Mouse (Mus musculus) c-Kit-positive CD71-negative TER-119-negative erythroid progenitor cells, embryonic 14.5 days (primary cell): Measurements from ENCODE around the gene Nlrx1.

Experiments
- DNase-seq: peaks from one replicate; pipeline ENCODE4 v3.0.0-alpha.2; 2013; ENCODE audit warnings: low read depth

Gene Nlrx1

GRCm38 (mm10) chr9:44234479-44235427, 33.6 kb downstream of the Nlrx1 start:
- peak; percentile 73 for DNase-seq

GRCm38 (mm10) chr9:44233802-44234478, 34.5 kb downstream of the Nlrx1 start, which contains the start of gene Cbl:
Gene Cbl, minus strand, starts transcription at chr9:44234049.
- DNase-seq, result peak; percentile 99

DNA sequence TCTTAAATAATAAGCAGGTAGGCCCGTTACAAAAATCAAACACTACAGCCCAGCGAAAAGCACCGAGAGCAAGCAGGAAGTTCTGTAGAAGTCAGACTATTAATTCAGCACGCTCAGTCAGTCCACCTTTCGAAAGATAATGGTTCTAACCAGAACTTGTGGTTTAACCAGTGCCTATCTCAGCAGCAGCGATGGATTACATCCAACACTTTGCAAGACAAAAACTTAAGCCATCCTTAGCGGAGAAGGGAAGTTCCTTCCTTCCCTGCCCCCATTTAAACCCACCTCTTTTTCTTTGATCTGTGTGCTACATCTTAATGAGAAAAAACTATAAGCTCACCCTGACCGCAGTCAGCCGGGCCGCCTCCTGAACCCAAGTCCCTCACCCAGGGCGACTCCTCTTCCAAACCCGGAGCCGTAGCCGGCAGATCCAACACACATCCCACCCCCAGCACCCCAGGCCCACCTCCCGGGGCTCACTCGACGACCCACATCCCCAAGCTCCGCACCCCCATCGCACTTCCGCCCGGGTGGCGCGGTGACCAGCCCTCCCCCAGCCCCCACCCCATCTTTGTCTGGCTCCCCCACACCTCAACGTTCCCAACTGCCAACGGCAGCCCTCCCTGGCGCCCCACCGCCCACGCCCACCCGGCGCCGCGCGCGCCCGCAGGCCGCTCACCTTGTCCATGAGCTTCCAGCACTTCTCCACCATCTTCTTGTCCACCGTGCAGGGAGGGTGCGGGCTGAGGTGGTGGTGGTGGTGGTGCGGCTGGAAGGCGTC, 35.2 kb downstream of the Nlrx1 start:
- DNase-seq, result no peak

- DNase-seq, result no peak
Observed at GRCm38 (mm10) chr9:44231609-44232008, 36.8 kb downstream of the Nlrx1 start.

GRCm38 (mm10) chr9:44225993-44226392, 42.4 kb downstream of the Nlrx1 start:
- DNase-seq, result no peak

- DNase-seq, result peak; percentile 39
Observed at GRCm38 (mm10) chr9:44213538-44213937, 54.9 kb downstream of the Nlrx1 start.

- no peak for DNase-seq
Observed at GRCm38 (mm10) chr9:44212406-44212805, 56.0 kb downstream of the Nlrx1 start.

DNA sequence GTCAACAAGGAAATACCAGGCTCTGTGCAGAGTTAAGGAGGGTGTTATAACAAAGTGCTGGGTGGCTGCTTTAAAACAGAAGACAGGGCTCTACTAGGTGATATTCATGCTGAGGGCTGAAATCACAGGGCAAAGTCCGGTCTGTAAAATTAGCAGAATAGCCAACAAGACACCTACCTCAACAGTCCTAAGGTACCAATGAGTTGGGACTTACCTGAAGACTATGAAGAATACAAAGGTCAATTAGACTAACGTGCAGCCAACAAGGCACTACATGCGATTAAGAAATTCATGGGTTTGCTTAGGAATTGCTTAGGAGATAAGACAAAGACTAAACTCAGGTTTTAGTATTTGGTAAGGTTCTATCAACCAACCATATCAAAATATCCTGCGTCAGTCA, 59.0 kb downstream of the Nlrx1 start:
- no peak for DNase-seq

GRCm38 (mm10) chr9:44207840-44208239, 60.6 kb downstream of the Nlrx1 start:
- no peak for DNase-seq
